Mouse (Mus musculus) neural tube, embryonic 15.5 days (tissue): ENCODE data around the gene Slc1a1. TPM values are rescaled to one million over a fixed set of nuclear protein-coding genes. Genes with fewer than 3 reads are reported as not detected.

Source experiments
- polyA plus RNA-seq: library from polyadenylated mRNA; unstranded; fragments of >200 nt; fragmentation: Nextera tagmentation; extraction: Ambion mirVana; gene quantifications from 2 replicates; pipeline ENCODE4 v1.2.1, GENCODE M21; 2015

Slc1a1 gene
- polyA plus RNA-seq, 1 experiment from 2014 or later: 57.3 TPM

Other genes starting within 250 kb of the Slc1a1 start
- gene Glis3, start 155.0 kb upstream of the Slc1a1 start, polyA plus RNA-seq: 1.8 and 2.5 TPM in 2 replicates
- gene Plpp6, start 128.9 kb downstream of the Slc1a1 start, polyA plus RNA-seq: 12.0 and 12.6 TPM in 2 replicates
- gene 4430402I18Rik, start 132.8 kb downstream of the Slc1a1 start, polyA plus RNA-seq: 0.78 and 0.96 TPM in 2 replicates
- 44.0 and 46.7 TPM in 2 replicates for gene Cdc37l1, start 155.3 kb downstream of the Slc1a1 start, polyA plus RNA-seq
- gene Ak3, start 212.9 kb downstream of the Slc1a1 start, polyA plus RNA-seq: 66.1 and 69.8 TPM in 2 replicates